Mouse (Mus musculus) kidney, embryonic 14.5 days (tissue): Measurements from ENCODE around the gene Th. TPM values are rescaled to one million over a fixed set of nuclear protein-coding genes. Genes with fewer than 3 reads are reported as not detected.
A peak's percentile ranks its signal among the peaks of the same experiment; 100 is the strongest.

Experiments used
- ATAC-seq: fragments of 200-750 bp; cut with Nextera tagmentation; 2 replicates; pipeline ENCODE4 v1.8.0; 2017; ENCODE audit warnings: moderate number of reproducible peaks, mild to moderate bottlenecking, moderate TSS enrichment, moderate library complexity; ENCODE audit not compliant: low FRiP score, low TSS enrichment
- H3K27ac ChIP-seq: fragments of 300-500 bp; sonication (generic); 2 replicates; pipeline ENCODE4 v1.5.1; 2014; ENCODE audit warnings: low read depth, mild to moderate bottlenecking, low read length, moderate library complexity, mixed read lengths
- H3K27me3 ChIP-seq: fragments of 300-500 bp; sonication (generic); 2 replicates; pipeline ENCODE4 v1.6.1; 2014; ENCODE audit warnings: mild to moderate bottlenecking, low read length; ENCODE audit not compliant: control insufficient read depth, insufficient read depth
- H3K36me3 ChIP-seq: fragments of 300-500 bp; sonication (generic); 2 replicates; pipeline ENCODE4 v1.6.1; 2014; ENCODE audit warnings: low read length, mixed read lengths; ENCODE audit not compliant: control insufficient read depth, insufficient read depth
- H3K4me1 ChIP-seq: fragments of 300-500 bp; sonication (generic); 2 replicates; pipeline ENCODE4 v1.6.1; 2014; ENCODE audit warnings: low read length, mixed read lengths; ENCODE audit not compliant: control insufficient read depth, insufficient read depth
- H3K4me2 ChIP-seq: fragments of 300-500 bp; sonication (generic); replicated peaks from 2 replicates; pipeline ENCODE4 v1.6.1; 2014; ENCODE audit warnings: low read depth, mild to moderate bottlenecking, low read length
- H3K4me3 ChIP-seq: fragments of 300-500 bp; sonication (generic); 2 replicates; pipeline ENCODE4 v1.5.1; 2014; ENCODE audit warnings: mild to moderate bottlenecking, low read length
- H3K9ac ChIP-seq: fragments of 300-500 bp; sonication (generic); 2 replicates; pipeline ENCODE4 v1.6.1; 2014; ENCODE audit warnings: low read depth, mild to moderate bottlenecking, low read length, moderate library complexity
- H3K9me3 ChIP-seq: fragments of 300-500 bp; sonication (generic); 2 replicates; pipeline ENCODE4 v1.6.1; 2016; ENCODE audit warnings: low read length; ENCODE audit not compliant: control insufficient read depth
- WGBS: fragments of 180-500 bp; shearing (Covaris S2); extraction: QIAGEN DNeasy Blood & Tissue Kit; methylation state at CpG from one replicate; pipeline ENCODE4 v1.1.7; 2014; 5-methylcytosine and 5-hydroxymethylcytosine counted together
- polyA plus RNA-seq: library from polyadenylated mRNA; unstranded; fragments of >200 nt; fragmentation: Nextera tagmentation; extraction: Ambion mirVana; gene quantifications from 2 replicates; pipeline ENCODE4 v1.2.1, GENCODE M21; 2014

Th gene
- polyA plus RNA-seq, result 0.10 and 0.22 TPM in 2 replicates

DNA sequence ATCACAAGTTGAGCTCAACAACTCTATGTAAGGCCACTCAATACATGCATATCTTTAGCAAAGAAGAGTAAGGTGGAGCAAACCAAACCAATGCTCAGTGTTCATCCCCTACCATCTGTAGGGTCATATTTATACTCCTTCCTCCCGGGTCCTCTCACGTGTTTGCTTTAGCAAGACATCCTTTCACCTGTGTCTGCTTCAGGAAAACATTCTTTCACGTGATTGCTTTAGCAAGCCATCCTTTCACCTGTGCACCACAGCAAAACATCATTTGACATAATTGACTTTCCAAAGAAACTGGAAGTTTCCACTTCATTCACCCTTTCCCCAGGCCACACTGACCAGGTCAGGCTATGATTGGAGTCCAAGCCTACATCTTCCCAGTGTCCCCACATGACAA, at the start of gene Th:
TSS of gene Th (minus strand) at position 101 of the 400 bp plus-strand sequence.
- 86% methylated on average over 3 of the region's 3 CpGs for WGBS
- Histone ChIP-seq H3K36me3 (no peaks in the 10 kb centered on the region), H3K4me2 (no peak within 1 kb of the TSS), H3K9me3 (no peaks in the 10 kb centered on the region), H3K4me3 (no peak within 1 kb of the TSS), H3K27me3 (no peaks in the 10 kb centered on the region), H3K9ac (no peak within 1 kb of the TSS), H3K27ac (no peak within 1 kb of the TSS), H3K4me1 (no peaks in the 10 kb centered on the region)
- ATAC-seq, result no peak

DNA sequence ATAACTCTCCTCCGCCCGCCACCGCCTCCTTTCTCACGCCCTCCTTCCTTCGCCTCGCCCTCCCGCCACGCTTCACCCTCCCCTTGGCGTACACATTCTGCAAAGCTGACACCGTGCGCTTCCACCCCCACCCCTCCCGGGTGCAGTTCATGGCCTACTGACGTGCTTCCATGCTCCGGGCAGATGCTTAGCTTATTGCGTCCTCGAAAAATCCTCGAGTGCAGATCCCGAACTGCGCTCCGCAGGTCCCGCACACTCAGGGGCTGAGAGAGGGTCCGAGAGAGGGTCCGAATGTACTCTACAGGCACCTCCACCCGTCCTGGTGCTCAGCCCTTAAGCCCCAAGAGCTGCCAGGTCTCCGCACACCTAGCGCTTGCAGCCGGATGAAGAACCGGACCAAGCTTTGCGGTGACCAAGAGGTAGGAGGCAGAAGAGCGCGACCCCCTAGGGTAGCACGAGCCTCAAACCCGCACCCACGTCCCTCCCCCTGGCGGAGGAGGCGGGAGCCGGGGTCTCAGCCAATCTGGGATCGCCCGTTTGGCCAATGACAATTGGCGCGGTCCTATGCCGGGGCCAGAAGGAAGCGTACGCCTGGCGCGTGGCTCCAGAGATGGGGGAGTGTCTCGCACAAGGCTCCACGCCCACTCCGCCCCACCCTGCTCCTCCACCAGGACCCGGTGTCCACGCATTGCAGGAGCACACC, 38.0 kb upstream of the Th start, which contains the start of gene Ascl2:
TSS of gene Ascl2 (minus strand) at position 456 of the 703 bp plus-strand sequence.
- peaks cover 14% of the 10 kb centered on the region; the same call in 1 of the 2 replicates for H3K4me1 ChIP-seq
- no peaks in the 10 kb centered on the region for H3K36me3 ChIP-seq
- WGBS, result under 1% methylated on average over 51 of the region's 51 CpGs
- H3K4me3 ChIP-seq, result peak within 1 kb of the TSS; percentile 44
- peaks cover 67% of the 10 kb centered on the region for H3K27me3 ChIP-seq
- no peak within 1 kb of the TSS for H3K27ac ChIP-seq
- H3K4me2 ChIP-seq, result peak within 1 kb of the TSS; percentile 91
- no peaks in the 10 kb centered on the region for H3K9me3 ChIP-seq
- ATAC-seq, result peak; percentile 45; the same call in 1 of the 2 replicates
- peak within 1 kb of the TSS; percentile 38 for H3K9ac ChIP-seq

DNA sequence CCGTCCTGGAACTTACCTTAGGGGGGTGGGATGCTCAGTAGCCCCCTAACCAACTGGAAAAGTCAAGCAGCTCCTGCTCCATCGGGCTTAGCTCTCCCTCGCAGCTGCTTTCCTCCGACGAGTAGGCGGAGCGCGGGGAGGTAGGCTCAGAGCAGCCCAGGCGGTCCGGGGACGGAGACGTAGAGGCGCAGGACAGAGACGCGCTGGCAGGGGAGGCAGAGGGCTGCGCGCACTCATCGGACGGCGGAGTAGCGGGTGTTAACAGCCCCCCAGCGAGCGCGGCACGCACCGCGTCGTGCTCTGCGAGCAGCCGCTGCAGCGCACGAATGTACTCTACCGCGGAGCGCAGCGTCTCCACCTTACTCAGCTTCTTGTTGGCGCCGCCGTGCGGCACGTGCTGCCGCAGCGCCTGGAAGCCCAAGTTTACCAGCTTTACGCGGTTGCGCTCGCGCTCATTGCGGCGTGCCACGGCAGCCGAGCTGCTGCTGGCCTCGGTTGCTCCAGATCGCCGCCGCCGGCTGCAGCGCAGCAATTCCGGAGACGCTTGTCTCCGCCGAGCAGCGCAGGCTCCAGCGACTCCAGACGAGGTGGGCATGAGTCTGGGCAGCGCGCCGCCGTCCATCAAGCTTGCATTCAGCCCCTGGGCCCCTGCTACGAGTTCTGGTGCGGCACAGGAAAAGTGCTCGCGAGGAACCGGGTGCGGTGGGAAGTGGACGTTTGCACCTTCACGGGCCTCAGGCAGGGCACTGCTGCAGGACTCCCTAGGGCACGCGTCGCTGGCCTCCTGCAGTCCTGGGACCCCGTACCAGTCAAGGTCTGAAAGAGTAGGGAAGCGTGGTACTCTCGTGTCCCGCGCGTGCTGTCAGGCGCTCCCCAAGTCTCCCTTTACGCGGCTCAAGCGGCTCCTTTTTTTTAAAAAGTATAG, 37.2 kb upstream of the Th start:
- Histone ChIP-seq H3K27ac (no peak overlapping the region), H3K4me1 (peaks cover 14% of the 10 kb centered on the region; the same call in 1 of the 2 replicates), H3K4me2 (peak overlapping the region; percentile 91), H3K4me3 (peak overlapping the region; percentile 44), H3K36me3 (no peaks in the 10 kb centered on the region), H3K9ac (peak overlapping the region; percentile 38), H3K9me3 (no peaks in the 10 kb centered on the region), H3K27me3 (peaks cover 67% of the 10 kb centered on the region)
- peak; percentile 73 for ATAC-seq
- under 1% methylated on average over 90 of the region's 90 CpGs for whole genome bisulfite sequencing

DNA sequence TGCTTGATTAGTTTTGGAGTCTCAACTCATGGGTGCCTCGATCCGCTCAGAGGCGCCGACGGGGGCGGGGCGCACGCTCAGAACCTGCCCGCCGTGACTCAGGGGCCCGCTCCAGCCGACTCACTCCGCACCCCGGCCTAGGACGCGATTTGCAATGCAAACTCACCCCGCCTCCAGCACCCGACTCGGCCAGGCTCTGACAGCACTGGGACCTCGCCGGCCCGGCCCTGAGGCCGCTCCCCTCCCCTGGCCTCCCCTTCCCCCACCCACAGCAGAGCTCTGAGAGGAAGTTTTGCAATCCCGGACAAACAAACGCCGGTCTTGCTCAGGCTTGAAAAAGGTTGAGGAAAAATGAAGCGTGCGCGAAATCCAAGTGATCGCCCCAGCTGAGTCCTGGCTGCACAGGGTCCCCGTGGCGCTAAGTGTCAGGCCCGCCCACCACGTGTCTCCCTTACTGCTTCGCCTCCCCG, 36.5 kb upstream of the Th start:
- H3K27ac ChIP-seq, result no peak overlapping the region
- H3K36me3 ChIP-seq, result no peaks in the 10 kb centered on the region
- H3K4me3 ChIP-seq, result peak overlapping the region; percentile 44
- peaks cover 67% of the 10 kb centered on the region for H3K27me3 ChIP-seq
- H3K9ac ChIP-seq, result peak overlapping the region; percentile 38
- no peaks in the 10 kb centered on the region for H3K9me3 ChIP-seq
- peaks cover 14% of the 10 kb centered on the region; the same call in 1 of the 2 replicates for H3K4me1 ChIP-seq
- H3K4me2 ChIP-seq, result peak overlapping the region; percentile 91
- WGBS, result under 1% methylated on average over 35 of the region's 36 CpGs
- ATAC-seq, result peak; percentile 61; the same call in 1 of the 2 replicates

DNA sequence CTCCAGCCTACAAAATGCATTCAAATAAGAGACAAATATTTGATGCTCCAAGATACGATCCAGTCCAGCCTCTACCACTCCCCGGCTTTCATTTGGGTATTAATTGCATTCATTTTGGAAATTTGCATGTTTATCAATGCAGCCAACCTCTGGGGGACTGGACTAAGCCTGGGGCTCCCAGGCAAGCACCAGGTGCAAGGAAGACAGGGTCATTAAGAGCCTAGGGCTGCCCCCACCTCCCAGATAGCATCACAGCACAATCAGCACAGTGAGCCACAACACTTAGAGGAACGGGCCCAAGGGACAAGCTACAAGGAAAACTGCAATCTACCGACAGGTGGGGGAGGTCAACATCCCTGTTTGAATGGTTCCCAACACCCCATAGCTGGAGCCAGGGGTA, 28.8 kb upstream of the Th start:
- Histone ChIP-seq H3K27ac (no peak overlapping the region), H3K4me1 (no peaks in the 10 kb centered on the region), H3K4me2 (no peak overlapping the region), H3K9ac (no peak overlapping the region), H3K36me3 (no peaks in the 10 kb centered on the region), H3K9me3 (no peaks in the 10 kb centered on the region), H3K4me3 (no peak overlapping the region), H3K27me3 (no peaks in the 10 kb centered on the region)
- no peak for ATAC-seq
- 87% methylated on average over 4 of the region's 4 CpGs for WGBS

DNA sequence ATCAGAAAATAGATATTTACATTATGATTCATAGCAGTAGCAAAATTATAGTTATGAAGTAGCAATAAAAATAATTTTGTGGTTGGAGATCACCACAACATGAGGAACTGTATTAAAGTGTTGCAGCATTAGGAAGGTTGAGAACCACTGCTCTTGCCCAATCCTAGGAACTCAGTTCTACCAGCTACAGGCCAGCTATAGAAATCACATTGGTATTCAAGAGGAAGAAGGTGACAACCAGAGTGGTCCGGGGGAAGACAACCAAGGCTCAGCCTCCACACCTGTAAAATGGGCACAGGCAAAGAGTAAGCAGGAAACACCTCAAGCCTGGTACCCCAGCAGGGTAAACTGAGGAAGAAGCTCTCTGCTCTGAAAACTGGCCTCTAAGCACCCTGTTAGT, 27.9 kb upstream of the Th start:
- Histone ChIP-seq H3K4me1 (no peaks in the 10 kb centered on the region), H3K27ac (no peak overlapping the region), H3K4me2 (no peak overlapping the region), H3K9me3 (no peaks in the 10 kb centered on the region), H3K4me3 (no peak overlapping the region), H3K27me3 (no peaks in the 10 kb centered on the region), H3K36me3 (no peaks in the 10 kb centered on the region), H3K9ac (no peak overlapping the region)
- WGBS, result 96% methylated on average over 1 of the region's 1 CpGs
- ATAC-seq, result no peak

DNA sequence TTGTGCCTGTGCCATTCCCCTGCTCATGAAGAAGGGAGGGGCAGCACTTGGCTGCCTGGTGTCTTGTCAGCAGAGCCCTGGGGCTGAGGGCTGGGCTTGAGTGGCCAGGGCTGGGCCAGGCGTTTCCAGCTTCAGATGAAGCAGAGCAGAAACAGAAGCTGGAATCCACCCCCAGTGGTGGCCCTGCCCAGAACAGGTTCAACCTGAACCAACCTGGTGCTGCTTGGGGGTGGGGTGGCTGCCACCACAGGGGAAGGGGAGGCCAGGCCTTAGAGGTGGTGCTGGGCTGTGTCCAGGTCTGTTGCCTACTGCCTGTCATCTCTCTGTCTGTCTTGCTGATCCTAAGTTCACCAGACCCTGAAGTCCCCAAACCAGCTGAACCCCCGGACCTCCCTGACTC, 25.1 kb upstream of the Th start:
- 83% methylated on average over 2 of the region's 2 CpGs for WGBS
- Histone ChIP-seq H3K4me1 (no peaks in the 10 kb centered on the region), H3K4me2 (no peak overlapping the region), H3K4me3 (no peak overlapping the region), H3K27ac (no peak overlapping the region), H3K27me3 (no peaks in the 10 kb centered on the region), H3K36me3 (no peaks in the 10 kb centered on the region), H3K9ac (no peak overlapping the region), H3K9me3 (no peaks in the 10 kb centered on the region)
- peak; percentile 24; the same call in 1 of the 2 replicates for ATAC-seq

DNA sequence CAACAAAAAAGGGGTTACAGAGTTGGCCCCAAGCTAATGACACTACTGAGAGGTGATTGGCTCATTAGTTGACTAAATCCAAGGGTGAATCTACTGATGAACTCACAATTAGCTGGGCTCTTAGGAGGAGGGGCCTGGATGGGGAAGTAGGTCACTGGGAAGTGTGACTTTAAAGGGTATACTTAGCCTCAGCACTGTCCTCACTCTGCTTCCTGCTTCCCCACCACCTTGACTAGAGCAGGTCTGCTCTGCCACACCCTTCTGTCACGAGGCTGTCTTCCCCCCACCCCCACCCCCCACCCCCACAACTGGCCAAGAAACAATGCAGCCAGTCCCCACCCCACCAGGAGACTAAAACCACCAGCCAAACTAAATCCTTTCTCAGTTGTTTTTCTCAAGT, 18.6 kb upstream of the Th start:
- ATAC-seq, result no peak
- WGBS, result 0% methylated on average over 1 of the region's 1 CpGs
- Histone ChIP-seq H3K4me2 (no peak overlapping the region), H3K4me1 (no peaks in the 10 kb centered on the region), H3K4me3 (no peak overlapping the region), H3K36me3 (no peaks in the 10 kb centered on the region), H3K9ac (no peak overlapping the region), H3K27me3 (no peaks in the 10 kb centered on the region), H3K27ac (no peak overlapping the region), H3K9me3 (no peaks in the 10 kb centered on the region)
